Mouse (Mus musculus) bone marrow macrophage, adult 2 months (primary cell): Measurements from ENCODE around the gene Ubash3b.

Experiments used
- CTCF ChIP-seq: IDR thresholded peaks from 2 replicates; pipeline ENCODE4 v1.5.1; 2012; ENCODE audit warnings: low read depth, mild to moderate bottlenecking, low read length, moderate library complexity
- POLR2A ChIP-seq: IDR thresholded peaks from 2 replicates; pipeline ENCODE4 v1.6.1; 2012; ENCODE audit warnings: mild to moderate bottlenecking, low read depth, low read length, borderline replicate concordance

GRCm38 (mm10) chr9:41082891-41083290, 78.6 kb downstream of the Ubash3b start:
- no peak for TF ChIP-seq CTCF
- TF ChIP-seq POLR2A, result no peak
